Mouse (Mus musculus): Measurements from ENCODE around the gene Togaram2. TPM values are rescaled to one million over a fixed set of nuclear protein-coding genes. Genes with fewer than 3 reads are reported as not detected.
A peak's percentile ranks its signal among the peaks of the same experiment; 100 is the strongest.
"Not testable (repeated sequence)": the region's sequence is repeated elsewhere in the genome, so short reads cannot be mapped to it uniquely, and the experiment has no call there.

Togaram2 gene
- polyA plus RNA-seq, 1 experiment from 2014 or later = not detected

DNA sequence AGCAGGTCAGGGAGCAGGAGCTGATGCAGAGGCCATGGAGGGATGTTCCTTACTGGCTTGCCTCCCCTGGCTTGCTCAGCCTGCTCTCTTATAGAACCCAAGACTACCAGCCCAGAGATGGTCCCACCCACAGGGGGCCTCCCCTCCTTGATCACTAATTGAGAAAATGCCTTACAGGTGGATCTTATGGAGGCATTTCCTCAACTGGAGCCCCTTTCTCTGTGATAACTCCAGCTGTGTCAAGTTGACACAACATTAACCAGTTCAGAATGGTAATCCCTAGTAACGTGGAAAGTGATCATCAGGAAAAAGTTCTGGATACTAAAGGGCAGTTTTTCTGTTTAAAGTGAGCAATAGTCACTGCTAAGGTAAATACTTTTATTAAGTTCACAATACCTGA is 95.1 kb downstream of the Togaram2 start, which contains the start of gene Clip4:
TSS of gene Clip4 (plus strand) at position 301 of the 400 bp plus-strand sequence.
- 75% methylated on average over 1 of the region's 1 CpGs for WGBS
- H3K4me1 ChIP-seq (ENCODE audit: control insufficient read depth, insufficient read depth, low read length); DNase-seq (ENCODE audit: low spot score); H3K9ac ChIP-seq (ENCODE audit: low read length); H3K27ac ChIP-seq (ENCODE audit: low read depth, low read length); ATAC-seq (ENCODE audit: insufficient read depth, low FRiP score, low TSS enrichment); H3K36me3 ChIP-seq (ENCODE audit: control insufficient read depth, insufficient read depth, low read length); H3K9me3 ChIP-seq (ENCODE audit: control insufficient read depth, low read length); H3K27me3 ChIP-seq (ENCODE audit: control insufficient read depth, insufficient read depth, low read length); H3K4me2 ChIP-seq (ENCODE audit: low read depth); H3K4me3 ChIP-seq (ENCODE audit: low read depth, low read length): not testable (repeated sequence)

DNA sequence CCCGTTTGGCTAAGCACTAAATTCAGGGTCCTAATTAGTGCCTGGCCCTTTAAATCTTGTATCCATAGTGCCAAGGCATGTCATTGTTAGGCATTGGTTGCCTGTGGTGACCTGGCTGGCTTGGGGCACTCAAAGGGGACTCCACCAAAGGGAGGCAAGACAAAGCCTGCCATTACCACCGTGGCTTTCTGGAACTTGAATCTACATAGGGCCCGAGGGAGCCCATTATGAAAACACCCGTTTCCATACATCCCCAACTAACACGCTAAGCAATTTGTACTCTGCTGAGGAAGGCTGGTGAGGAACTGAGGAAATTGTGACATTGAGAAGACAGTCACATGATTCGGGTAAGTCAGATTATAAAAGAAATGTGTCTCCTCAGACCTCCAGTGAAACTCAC is 96.5 kb downstream of the Togaram2 start:
- Histone ChIP-seq H3K9ac (ENCODE audit: low read length) (no peak overlapping the region), H3K9me3 (ENCODE audit: control insufficient read depth, low read length) (no peaks in the 10 kb centered on the region), H3K27me3 (ENCODE audit: control insufficient read depth, insufficient read depth, low read length) (no peaks in the 10 kb centered on the region), H3K36me3 (ENCODE audit: control insufficient read depth, insufficient read depth, low read length) (no peaks in the 10 kb centered on the region), H3K27ac (ENCODE audit: low read depth, low read length) (no peak overlapping the region), H3K4me3 (ENCODE audit: low read depth, low read length) (no peak overlapping the region), H3K4me2 (ENCODE audit: low read depth) (peak overlapping the region; percentile 1; the same call in 1 of the 2 replicates), H3K4me1 (ENCODE audit: control insufficient read depth, insufficient read depth, low read length) (peaks cover 2% of the 10 kb centered on the region; the same call in 1 of the 2 replicates)
- 20% methylated on average over 6 of the region's 6 CpGs for WGBS
- DNase-seq (ENCODE audit: low spot score) (peak; percentile 56), ATAC-seq (ENCODE audit: insufficient read depth, low FRiP score, low TSS enrichment) (peak; percentile 53)

DNA sequence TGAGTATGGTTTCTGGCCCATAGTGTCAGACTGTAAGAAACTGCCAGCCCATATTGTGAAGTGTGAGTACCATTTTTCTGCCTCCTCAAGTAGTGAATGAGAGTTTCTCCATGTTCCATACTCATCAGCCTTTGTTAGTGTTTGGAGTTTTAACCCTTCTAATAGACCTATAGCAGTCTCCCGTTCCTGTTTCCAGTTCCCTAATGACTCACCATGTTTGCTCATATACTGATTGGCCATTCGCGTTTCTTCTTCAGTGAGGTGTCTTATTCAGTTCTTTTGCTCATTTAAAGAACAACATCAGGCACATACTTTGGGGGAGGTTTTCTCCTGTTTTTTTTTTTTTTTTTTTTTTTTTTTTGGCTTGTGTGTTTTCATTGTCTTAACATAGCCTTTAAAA is 97.6 kb downstream of the Togaram2 start:
- ATAC-seq (ENCODE audit: insufficient read depth, low FRiP score, low TSS enrichment) = no peak
- no peak for DNase-seq (ENCODE audit: low spot score)
- no peaks in the 10 kb centered on the region for H3K27me3 ChIP-seq (ENCODE audit: control insufficient read depth, insufficient read depth, low read length)
- H3K4me3 ChIP-seq (ENCODE audit: low read depth, low read length) = no peak overlapping the region
- H3K4me1 ChIP-seq (ENCODE audit: control insufficient read depth, insufficient read depth, low read length) = peaks cover 2% of the 10 kb centered on the region; the same call in 1 of the 2 replicates
- H3K9me3 ChIP-seq (ENCODE audit: control insufficient read depth, low read length) = no peaks in the 10 kb centered on the region
- no peaks in the 10 kb centered on the region for H3K36me3 ChIP-seq (ENCODE audit: control insufficient read depth, insufficient read depth, low read length)
- 95% methylated on average over 3 of the region's 3 CpGs for WGBS
- no peak overlapping the region for H3K4me2 ChIP-seq (ENCODE audit: low read depth)
- no peak overlapping the region for H3K9ac ChIP-seq (ENCODE audit: low read length)
- no peak overlapping the region for H3K27ac ChIP-seq (ENCODE audit: low read depth, low read length)

DNA sequence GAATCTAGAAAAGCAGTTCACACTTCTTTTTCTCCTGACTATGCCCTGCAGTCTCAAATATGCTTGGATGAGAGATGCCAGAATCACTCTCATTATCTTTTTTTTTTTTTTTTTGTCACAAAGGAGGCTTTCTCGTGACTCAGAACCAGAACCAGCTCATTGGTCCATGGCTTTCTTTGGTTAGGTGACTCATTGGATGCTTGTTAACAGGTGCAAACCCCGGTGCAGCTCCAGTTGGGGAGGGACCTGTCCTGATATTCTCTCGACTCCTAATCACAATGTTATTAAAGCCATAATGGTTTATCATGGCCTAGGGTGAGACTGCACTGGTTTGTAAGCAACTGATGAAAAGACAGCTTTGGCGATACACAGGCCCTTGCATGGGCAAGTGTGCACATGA is 101.1 kb downstream of the Togaram2 start:
- H3K4me2 ChIP-seq (ENCODE audit: low read depth) = no peak overlapping the region
- 77% methylated on average over 4 of the region's 4 CpGs for WGBS
- no peak overlapping the region for H3K4me3 ChIP-seq (ENCODE audit: low read depth, low read length)
- no peak overlapping the region for H3K27ac ChIP-seq (ENCODE audit: low read depth, low read length)
- no peak for ATAC-seq (ENCODE audit: insufficient read depth, low FRiP score, low TSS enrichment)
- H3K4me1 ChIP-seq (ENCODE audit: control insufficient read depth, insufficient read depth, low read length) = peaks cover 2% of the 10 kb centered on the region; the same call in 1 of the 2 replicates
- no peaks in the 10 kb centered on the region for H3K36me3 ChIP-seq (ENCODE audit: control insufficient read depth, insufficient read depth, low read length)
- H3K27me3 ChIP-seq (ENCODE audit: control insufficient read depth, insufficient read depth, low read length) = no peaks in the 10 kb centered on the region
- DNase-seq (ENCODE audit: low spot score) = no peak
- H3K9ac ChIP-seq (ENCODE audit: low read length) = no peak overlapping the region
- H3K9me3 ChIP-seq (ENCODE audit: control insufficient read depth, low read length) = no peaks in the 10 kb centered on the region

DNA sequence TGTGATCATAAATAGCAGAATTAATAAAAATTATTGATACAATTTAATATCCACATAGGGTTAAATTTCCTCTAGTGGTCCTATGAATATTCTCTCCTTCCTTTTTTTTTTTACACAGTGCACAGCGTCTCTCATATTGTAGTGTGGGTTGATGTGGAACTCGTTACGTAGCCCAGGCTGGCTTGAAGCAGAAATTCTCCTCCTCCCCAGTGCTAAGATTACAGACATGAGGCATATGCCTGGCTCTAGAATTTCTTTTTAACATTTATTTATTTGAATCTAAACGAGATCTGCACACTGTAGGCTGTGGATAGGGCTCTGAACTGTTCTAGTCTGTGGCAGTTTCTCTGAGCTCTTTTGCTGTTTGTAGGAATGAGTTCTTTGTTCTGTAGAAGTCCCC is 102.2 kb downstream of the Togaram2 start:
- Histone ChIP-seq H3K27me3 (ENCODE audit: control insufficient read depth, insufficient read depth, low read length) (no peaks in the 10 kb centered on the region), H3K4me3 (ENCODE audit: low read depth, low read length) (no peak overlapping the region), H3K27ac (ENCODE audit: low read depth, low read length) (no peak overlapping the region), H3K9ac (ENCODE audit: low read length) (no peak overlapping the region), H3K36me3 (ENCODE audit: control insufficient read depth, insufficient read depth, low read length) (no peaks in the 10 kb centered on the region), H3K4me2 (ENCODE audit: low read depth) (no peak overlapping the region), H3K4me1 (ENCODE audit: control insufficient read depth, insufficient read depth, low read length) (no peaks in the 10 kb centered on the region), H3K9me3 (ENCODE audit: control insufficient read depth, low read length) (no peaks in the 10 kb centered on the region)
- ATAC-seq (ENCODE audit: insufficient read depth, low FRiP score, low TSS enrichment) (no peak), DNase-seq (ENCODE audit: low spot score) (no peak)
- WGBS = 86% methylated on average over 4 of the region's 4 CpGs

DNA sequence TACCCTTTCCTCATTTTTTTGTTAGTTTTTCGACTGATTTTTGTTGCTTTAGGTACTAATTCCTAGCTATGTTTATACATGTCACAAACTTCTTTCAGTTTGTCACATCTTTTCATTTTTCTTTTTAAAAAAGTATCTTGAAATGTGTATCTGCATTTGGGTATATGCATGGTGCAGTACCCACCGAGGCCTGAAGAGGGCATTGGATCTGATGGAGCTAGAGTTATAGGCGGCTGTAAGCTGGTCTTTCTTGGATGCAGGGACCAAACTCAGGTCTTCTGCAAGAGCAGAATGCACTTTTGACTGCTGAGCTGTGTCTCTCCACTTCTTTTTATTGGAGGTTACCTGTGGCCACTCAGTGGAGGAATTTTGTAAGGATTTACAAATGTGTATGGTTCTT is 105.6 kb downstream of the Togaram2 start:
- no peak overlapping the region for H3K27ac ChIP-seq (ENCODE audit: low read depth, low read length)
- H3K27me3 ChIP-seq (ENCODE audit: control insufficient read depth, insufficient read depth, low read length) = no peaks in the 10 kb centered on the region
- no peak overlapping the region for H3K4me2 ChIP-seq (ENCODE audit: low read depth)
- no peak overlapping the region for H3K4me3 ChIP-seq (ENCODE audit: low read depth, low read length)
- 74% methylated on average over 3 of the region's 3 CpGs for WGBS
- 0 out of 2 replicates have a peak, but pooled peaks cover 3% of the 10 kb centered on the region for H3K4me1 ChIP-seq (ENCODE audit: control insufficient read depth, insufficient read depth, low read length)
- ATAC-seq (ENCODE audit: insufficient read depth, low FRiP score, low TSS enrichment) (no peak), DNase-seq (ENCODE audit: low spot score) (no peak)
- no peaks in the 10 kb centered on the region for H3K36me3 ChIP-seq (ENCODE audit: control insufficient read depth, insufficient read depth, low read length)
- H3K9ac ChIP-seq (ENCODE audit: low read length) = no peak overlapping the region
- H3K9me3 ChIP-seq (ENCODE audit: control insufficient read depth, low read length) = no peaks in the 10 kb centered on the region

Other genes with a start within 250 kb of the Togaram2 start
- gene Gm4707, start 213.3 kb upstream of the Togaram2 start, polyA plus RNA-seq (2014; fragmentation: Nextera tagmentation; extraction: Ambion mirVana) = 1.5 and 1.7 TPM in 2 replicates
- 68.9 and 73.7 TPM in 2 replicates for gene Smchd1, start 197.9 kb upstream of the Togaram2 start, polyA plus RNA-seq (2014; fragmentation: Nextera tagmentation; extraction: Ambion mirVana)
- gene Ndc80, start 146.4 kb upstream of the Togaram2 start, polyA plus RNA-seq (2014; fragmentation: Nextera tagmentation; extraction: Ambion mirVana) = 51.2 and 54.7 TPM in 2 replicates
- 0.96 and 1.6 TPM in 2 replicates for gene Spdya, start 121.2 kb upstream of the Togaram2 start, polyA plus RNA-seq (2014; fragmentation: Nextera tagmentation; extraction: Ambion mirVana)
- 89.9 and 91.9 TPM in 2 replicates for gene Wdr43, start 57.4 kb upstream of the Togaram2 start, polyA plus RNA-seq (2014; fragmentation: Nextera tagmentation; extraction: Ambion mirVana)
- not detected in 2 replicates for gene Pcare, start 79.6 kb downstream of the Togaram2 start, polyA plus RNA-seq (2014; fragmentation: Nextera tagmentation; extraction: Ambion mirVana)
- gene Clip4, start 95.2 kb downstream of the Togaram2 start, polyA plus RNA-seq (2014; fragmentation: Nextera tagmentation; extraction: Ambion mirVana) = 5.9 and 6.7 TPM in 2 replicates

Measured in neural tube, embryonic 11.5 days (tissue).